13 mouse cellular contexts compared by ENCODE assay signal in the genomic region with DNA sequence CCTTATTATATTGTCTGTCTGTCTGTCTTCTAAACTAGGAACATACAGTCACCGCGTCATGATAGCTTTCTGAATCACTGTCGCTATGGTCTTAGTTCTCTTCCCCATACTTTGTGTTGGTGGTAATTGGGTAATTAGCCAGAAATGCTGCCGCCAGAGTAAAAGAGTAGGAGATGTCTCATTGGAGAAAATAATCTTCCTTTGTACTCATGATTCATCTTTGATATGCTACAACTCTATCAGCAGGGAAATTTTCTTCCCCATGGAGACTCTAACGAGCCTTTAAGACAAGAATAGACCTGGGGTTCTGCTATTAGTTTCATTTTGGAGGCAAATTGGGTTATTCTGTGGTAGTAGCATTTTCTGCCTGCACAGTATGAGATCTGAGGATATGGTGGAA.
DNase-seq lines count a peak whose midpoint lies in the region; ATAC-seq and TF ChIP-seq lines count a peak whose summit lies in the region.
"Had no signal": no experiment of that assay in that cellular context is flagged by ENCODE, and none has a peak within 500 bp of the region (broad histone marks: within the 10 kb centered on the region; RNA-seq: fewer than 3 reads in every experiment).

No protein-coding gene starts in this region.

- H3K27ac ChIP-seq in layer of hippocampus, adult 2 months: peak overlapping the region; percentile 77
- peak overlapping the region; percentile 40; the same call in 1 of the 2 replicates for H3K27ac ChIP-seq in forebrain, embryonic 15.5 days (replicated peaks)
- H3K27ac ChIP-seq in liver, embryonic 12.5 days: no peak overlapping the region

- 19% methylated on average over 5 of the region's 5 CpGs for WGBS in forebrain, embryonic 15.5 days
- WGBS in liver, embryonic 12.5 days (ENCODE audit: insufficient replicate concordance): 72% methylated on average over 5 of the region's 5 CpGs

- H3K4me3 ChIP-seq in layer of hippocampus, adult 2 months: peak overlapping the region; percentile 45
- H3K4me3 ChIP-seq in forebrain, embryonic 15.5 days: no peak overlapping the region
- H3K4me3 ChIP-seq in liver, embryonic 12.5 days: no peak overlapping the region

- no peaks in the 10 kb centered on the region for H3K36me3 ChIP-seq in forebrain, embryonic 15.5 days
- no peaks in the 10 kb centered on the region for H3K36me3 ChIP-seq in liver, embryonic 12.5 days

- TF ChIP-seq CTCF in layer of hippocampus, adult 2 months (conservative IDR thresholded peaks at IDR 0.05): no peak

- DNase-seq in cerebellum, adult 9-10 months: peak; percentile 49
- DNase-seq in cerebellum, postnatal 4 days (ENCODE audit: low spot score in 2 of 2): no peak
- DNase-seq in layer of hippocampus, adult 2 months (ENCODE audit: low spot score in 2 of 2): peak; percentile 21 to 44
- DNase-seq in layer of hippocampus, adult 9-11 months: no peak
- DNase-seq in brain, adult 2 months (ENCODE audit: low read depth, low spot score): peak; percentile 73
- DNase-seq in kidney, postnatal 36 days: no peak
- DNase-seq: cerebellum, adult 11 months; gastrocnemius, postnatal 14 days; right cerebral cortex, postnatal 4 days had no signal

- ATAC-seq in forebrain, embryonic 15.5 days (replicated peaks): no peak
- no peak for ATAC-seq in liver, embryonic 12.5 days
- ATAC-seq: inflammation-experienced regulatory T-cells, adult 6 months had no signal

- no peaks in the 10 kb centered on the region for H3K27me3 ChIP-seq in forebrain, embryonic 15.5 days
- H3K27me3 ChIP-seq in liver, embryonic 12.5 days (replicated peaks): no peaks in the 10 kb centered on the region

- H3K9me3 ChIP-seq in forebrain, embryonic 15.5 days: no peaks in the 10 kb centered on the region
- no peaks in the 10 kb centered on the region for H3K9me3 ChIP-seq in liver, embryonic 12.5 days (replicated peaks)

- no peak overlapping the region for H3K9ac ChIP-seq in forebrain, embryonic 15.5 days (replicated peaks)
- no peak overlapping the region for H3K9ac ChIP-seq in liver, embryonic 12.5 days
- H3K9ac ChIP-seq: lung, embryonic 14.5 days had no signal

- peaks cover 11% of the 10 kb centered on the region for H3K4me1 ChIP-seq in forebrain, embryonic 15.5 days
- 0 out of 2 replicates have a peak, but pooled peaks cover 2% of the 10 kb centered on the region for H3K4me1 ChIP-seq in liver, embryonic 12.5 days

- no peak overlapping the region for H3K4me2 ChIP-seq in forebrain, embryonic 15.5 days (replicated peaks)
- no peak overlapping the region for H3K4me2 ChIP-seq in liver, embryonic 12.5 days
- H3K4me2 ChIP-seq: lung, embryonic 14.5 days had no signal

Comparison
In these comparisons a context has a peak if more than half of its experiments do, and no peak if none do; other contexts are left out.
1. DNase-seq: peak in cerebellum, adult 9-10 months (single experiment), layer of hippocampus, adult 2 months (2 of 2) and brain, adult 2 months (single experiment); none in cerebellum, postnatal 4 days (0 of 2), layer of hippocampus, adult 9-11 months (single experiment) and kidney, postnatal 36 days (0 of 2).